In the genomic region with DNA sequence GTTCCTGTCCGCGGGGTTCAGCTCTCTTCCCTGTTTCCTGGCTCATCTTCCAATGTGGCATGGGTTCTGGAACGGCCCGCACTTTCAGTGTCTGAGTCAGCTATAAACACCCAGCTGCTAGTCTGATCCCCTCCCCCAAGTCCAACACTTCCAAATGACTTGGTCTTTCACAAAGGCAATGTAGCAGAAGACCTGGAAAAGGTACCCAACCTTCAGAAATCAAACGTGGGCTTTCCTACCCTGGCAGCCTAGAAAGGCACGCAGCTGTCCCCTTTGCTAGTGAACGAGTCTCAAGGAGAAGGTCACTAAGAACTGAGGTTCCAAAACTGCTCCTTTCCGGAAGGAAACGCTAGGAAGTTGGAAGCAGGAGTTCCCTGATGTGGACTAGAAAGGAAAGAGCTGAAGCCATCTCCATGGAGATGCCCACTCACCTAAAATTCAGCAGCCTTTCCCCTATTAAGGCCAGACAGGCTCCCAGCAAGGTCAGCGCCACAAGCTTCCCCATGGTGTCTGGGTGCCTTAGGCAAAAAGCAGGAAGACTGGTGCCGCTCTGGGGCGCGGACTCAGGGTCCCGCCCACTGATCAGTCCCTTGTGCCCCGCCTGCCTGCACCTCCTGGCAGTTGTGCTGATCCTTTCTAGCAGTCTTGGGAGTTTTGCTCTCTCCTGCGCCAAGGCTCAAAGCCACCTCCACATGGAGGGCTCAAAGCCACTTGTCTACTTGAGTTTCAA, we compare ENCODE assay signal across 8 mouse cellular contexts. TPM values are rescaled to one million over a fixed set of nuclear protein-coding genes. Genes with fewer than 3 reads are reported as not detected.
DNase-seq lines count a peak whose midpoint lies in the region; ATAC-seq and TF ChIP-seq lines count a peak whose summit lies in the region.

Pon3 (minus strand) TSS at position 565 of the 730 bp plus-strand sequence.

- H3K9me3 ChIP-seq in intestine, postnatal 0 days (ENCODE audit: control insufficient read depth) = no peaks in the 10 kb centered on the region
- H3K9me3 ChIP-seq in liver, embryonic 14.5 days (ENCODE audit: control insufficient read depth, low read length) = no peaks in the 10 kb centered on the region

- H3K36me3 ChIP-seq in intestine, postnatal 0 days (ENCODE audit: control insufficient read depth, insufficient read depth) = peaks cover 4% of the 10 kb centered on the region; the same call in 1 of the 2 replicates
- H3K36me3 ChIP-seq in liver, embryonic 14.5 days (replicated peaks; ENCODE audit: control insufficient read depth, insufficient read depth, low read depth) = no peaks in the 10 kb centered on the region

- peak; percentile 6 for DNase-seq in left cerebral cortex, postnatal 25 days (ENCODE audit: low spot score in 2 of 2)
- no peak for DNase-seq in left cerebral cortex, adult 18-20 months (ENCODE audit: low spot score in 2 of 2)
- DNase-seq in embryo, embryonic 11.5 days (ENCODE audit: low read depth, low spot score) = peak; percentile 23
- peak; percentile 75 to 84 for DNase-seq in heart, adult 18-20 months
- peak; percentile 55 to 63 (median 57) for DNase-seq in liver, embryonic 14.5 days (ENCODE audit: low read depth in 3 of 3, low spot score in 3 of 3)
- DNase-seq in naive thymus-derived CD4-positive, alpha-beta T cell, adult 2 months (ENCODE audit: low read depth) = peak; percentile 14
- peak; percentile 21 to 34 for DNase-seq in thymus, adult 18-20 months

- intact Hi-C loops in left cerebral cortex, postnatal 25 days (cut with DNase I) = loop anchor here (5.0 kb wide), 1 partner anchor 126 kb away; the partner anchor contains the start of gene Asb4

- TF ChIP-seq EP300 in liver, embryonic 14.5 days (IDR thresholded peaks at IDR 0.05; ENCODE audit: low read depth) = no peak

- no peaks in the 10 kb centered on the region; the same call in 1 of the 2 replicates for H3K4me1 ChIP-seq in intestine, postnatal 0 days (replicated peaks; ENCODE audit: control insufficient read depth, insufficient read depth, low read length)
- peaks cover 13 to 17% of the 10 kb centered on the region in 2 experiments for H3K4me1 ChIP-seq in liver, embryonic 14.5 days (replicated peaks; ENCODE audit: control insufficient read depth in 2 of 2, insufficient read depth in 2 of 2, low read length in 1 of 2)

- ATAC-seq in intestine, postnatal 0 days = peak; percentile 92
- ATAC-seq in liver, embryonic 14.5 days (ENCODE audit: insufficient read depth) = peak; percentile 99

- H3K4me3 ChIP-seq in intestine, postnatal 0 days (ENCODE audit: low read depth, low read length) = peak within 1 kb of the TSS; percentile 49
- peak within 1 kb of the TSS; percentile 69 to 93 for H3K4me3 ChIP-seq in liver, embryonic 14.5 days (ENCODE audit: insufficient read depth in 1 of 2, low read depth in 2 of 2, low read length in 2 of 2)

- 5% methylated on average over 16 of the region's 16 CpGs for WGBS in intestine, postnatal 0 days
- 1% methylated on average over 16 of the region's 16 CpGs for WGBS in liver, embryonic 14.5 days (ENCODE audit: insufficient replicate concordance)

- peak within 1 kb of the TSS; percentile 72 for H3K4me2 ChIP-seq in intestine, postnatal 0 days (replicated peaks; ENCODE audit: low read depth)
- H3K4me2 ChIP-seq in liver, embryonic 14.5 days (ENCODE audit: low read depth) = peak within 1 kb of the TSS; percentile 68

- H3K27ac ChIP-seq in intestine, postnatal 0 days (ENCODE audit: low read depth, low read length) = no peak within 1 kb of the TSS
- H3K27ac ChIP-seq in liver, embryonic 14.5 days = peak within 1 kb of the TSS; percentile 1

- no peaks in the 10 kb centered on the region for H3K27me3 ChIP-seq in intestine, postnatal 0 days (replicated peaks; ENCODE audit: control insufficient read depth, insufficient read depth, low read length)
- no peaks in the 10 kb centered on the region for H3K27me3 ChIP-seq in liver, embryonic 14.5 days (ENCODE audit: control insufficient read depth, insufficient read depth, low read length)

- peak within 1 kb of the TSS; percentile 32 for H3K9ac ChIP-seq in intestine, postnatal 0 days (ENCODE audit: low read depth, low read length)
- peak within 1 kb of the TSS; percentile 67 for H3K9ac ChIP-seq in liver, embryonic 14.5 days (replicated peaks)

- TF ChIP-seq CTCF in intestine, postnatal 0 days (IDR thresholded peaks at IDR 0.05; ENCODE audit: low read depth) = 0 out of 2 replicates have a peak, but pooled peaks have one; percentile 20
- TF ChIP-seq CTCF in liver, embryonic 14.5 days (IDR thresholded peaks at IDR 0.05; ENCODE audit: low read depth) = peak; percentile 45

RNA-seq across cellular contexts. Expression of gene Pon3, which starts in this region (rescaled TPM):
- 1 to 10 TPM; 1.8 to 2.3 TPM for total RNA-seq in left cerebral cortex, postnatal 25 days (2021)
- total RNA-seq in left cerebral cortex, adult 18-20 months (2021) = 1 to 10 TPM; 1.7 to 2.6 TPM
- 10 to 100 TPM; 20.6 to 29.0 TPM for total RNA-seq in heart, adult 18-20 months (2021)
- polyA plus RNA-seq in intestine, postnatal 0 days (2015; fragmentation: Nextera tagmentation; extraction: Ambion mirVana) = 62.9 and 66.0 TPM in 2 replicates
- polyA plus RNA-seq in liver, embryonic 14.5 days (2012; rRNA removed) = 6.2 and 8.5 TPM in 2 replicates
- 17.5 and 19.0 TPM in 2 replicates for polyA plus RNA-seq in liver, embryonic 14.5 days (2014; fragmentation: Nextera tagmentation; extraction: Ambion mirVana)

Comparison
In these comparisons a context has a peak if more than half of its experiments do, and no peak if none do; other contexts are left out.
1. RNA of gene Pon3 (total RNA-seq): 20.6 to 29.0 TPM in heart, adult 18-20 months; 1.7 to 2.6 TPM in left cerebral cortex, adult 18-20 months and 1.8 to 2.3 TPM in left cerebral cortex, postnatal 25 days; every median in the first group is over 4 times any median in the second.
2. DNase-seq: peak in left cerebral cortex, postnatal 25 days (2 of 2), embryo, embryonic 11.5 days (single experiment), heart, adult 18-20 months (2 of 2), liver, embryonic 14.5 days (3 of 3), naive thymus-derived CD4-positive, alpha-beta T cell, adult 2 months (single experiment) and thymus, adult 18-20 months (2 of 2); none in left cerebral cortex, adult 18-20 months (0 of 2).